In the genomic region with DNA sequence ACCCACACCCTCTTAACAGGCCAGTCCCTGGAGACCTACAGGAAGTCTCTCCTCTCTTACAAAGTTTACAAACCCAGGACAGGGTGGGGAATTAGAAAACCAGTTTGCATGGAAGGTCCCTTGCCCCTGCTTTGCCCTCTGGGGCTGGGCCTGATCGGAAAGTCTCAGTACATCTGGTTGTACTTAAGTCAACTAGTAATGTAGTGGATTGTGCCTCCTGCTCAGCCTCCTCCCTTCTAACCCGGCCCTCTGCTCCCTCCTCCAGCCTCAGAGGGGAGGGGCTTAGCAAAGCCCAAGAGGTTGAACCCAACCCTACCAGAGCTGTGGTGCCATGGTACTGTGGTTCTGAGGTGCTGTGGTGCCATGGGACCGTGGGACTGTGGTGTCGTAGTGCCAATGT, we compare ENCODE assay signal across 17 mouse cellular contexts. TPM values are rescaled to one million over a fixed set of nuclear protein-coding genes. Genes with fewer than 3 reads are reported as not detected.
DNase-seq lines count a peak whose midpoint lies in the region; ATAC-seq lines count a peak whose summit lies in the region.
"Had no signal": no experiment of that assay in that cellular context is flagged by ENCODE, and none has a peak within 500 bp of the region (broad histone marks: within the 10 kb centered on the region; RNA-seq: fewer than 3 reads in every experiment).

No protein-coding gene starts in this region.

- H3K9me3 ChIP-seq in lung, embryonic 16.5 days (ENCODE audit: control insufficient read depth, low read length): no peaks in the 10 kb centered on the region
- no peaks in the 10 kb centered on the region for H3K9me3 ChIP-seq in embryonic facial prominence, embryonic 12.5 days
- H3K9me3 ChIP-seq: heart, embryonic 15.5 days; lung, embryonic 15.5 days; neural tube, embryonic 12.5 days had no signal

- H3K4me1 ChIP-seq in lung, embryonic 16.5 days (replicated peaks; ENCODE audit: control insufficient read depth, insufficient read depth, low read length): peaks cover 27% of the 10 kb centered on the region
- peaks cover 29% of the 10 kb centered on the region for H3K4me1 ChIP-seq in embryonic facial prominence, embryonic 12.5 days

- no peaks in the 10 kb centered on the region for H3K36me3 ChIP-seq in lung, embryonic 16.5 days (ENCODE audit: control insufficient read depth, insufficient read depth, low read length)
- no peaks in the 10 kb centered on the region for H3K36me3 ChIP-seq in embryonic facial prominence, embryonic 12.5 days
- no peaks in the 10 kb centered on the region for H3K36me3 ChIP-seq in macrophage (ENCODE audit: inconsistent target)
- H3K36me3 ChIP-seq: heart, embryonic 15.5 days; lung, embryonic 15.5 days; neural tube, embryonic 12.5 days had no signal

- peak; percentile 53 for DNase-seq in adrenal gland, postnatal 10 days
- no peak for DNase-seq in adrenal gland, adult 8-10 months
- no peak for DNase-seq in lung, postnatal 14 days
- DNase-seq in layer of hippocampus, postnatal 10 days (ENCODE audit: low spot score in 2 of 2): no peak
- DNase-seq in thymus, postnatal 25 days: no peak
- DNase-seq: adrenal gland, adult 2 months; right cerebral cortex, adult 18-20 months; thymus, adult 18-20 months had no signal

- no peak overlapping the region for H3K4me3 ChIP-seq in lung, embryonic 16.5 days (ENCODE audit: low read length)
- no peak overlapping the region for H3K4me3 ChIP-seq in embryonic facial prominence, embryonic 12.5 days
- no peak overlapping the region for H3K4me3 ChIP-seq in macrophage (ENCODE audit: inconsistent target)
- H3K4me3 ChIP-seq: heart, embryonic 15.5 days; lung, embryonic 15.5 days; neural tube, embryonic 12.5 days had no signal

- no peaks in the 10 kb centered on the region for H3K79me2 ChIP-seq in macrophage (ENCODE audit: inconsistent target)

- no peak overlapping the region for H3K4me2 ChIP-seq in lung, embryonic 16.5 days (ENCODE audit: low read depth, low read length)
- 0 out of 2 replicates have a peak overlapping the region, but pooled peaks have one; percentile 2 for H3K4me2 ChIP-seq in embryonic facial prominence, embryonic 12.5 days (replicated peaks)
- H3K4me2 ChIP-seq: heart, embryonic 15.5 days; lung, embryonic 15.5 days; neural tube, embryonic 12.5 days had no signal

- WGBS in lung, embryonic 16.5 days: 50% methylated on average over 4 of the region's 4 CpGs
- 42% methylated on average over 4 of the region's 4 CpGs for WGBS in embryonic facial prominence, embryonic 12.5 days
- WGBS in macrophage (ENCODE audit: missing documents): 75% methylated on average over 4 of the region's 4 CpGs

- H3K9ac ChIP-seq in lung, embryonic 16.5 days (ENCODE audit: low read length): no peak overlapping the region
- no peak overlapping the region for H3K9ac ChIP-seq in embryonic facial prominence, embryonic 12.5 days
- H3K9ac ChIP-seq: heart, embryonic 15.5 days; lung, embryonic 15.5 days; neural tube, embryonic 12.5 days had no signal

- H3K27ac ChIP-seq in lung, embryonic 16.5 days (ENCODE audit: low read length): peak overlapping the region; percentile 25; the same call in 1 of the 2 replicates
- peak overlapping the region; percentile 69 for H3K27ac ChIP-seq in embryonic facial prominence, embryonic 12.5 days
- 0 out of 2 replicates have a peak overlapping the region, but pooled peaks have one; percentile 1 for H3K27ac ChIP-seq in macrophage
- H3K27ac ChIP-seq: heart, embryonic 15.5 days; neural tube, embryonic 12.5 days had no signal

- ATAC-seq in lung, embryonic 16.5 days (ENCODE audit: low read depth): no peak
- peak; percentile 57 for ATAC-seq in embryonic facial prominence, embryonic 12.5 days (ENCODE audit: insufficient number of reproducible peaks, insufficient read depth, low FRiP score, low TSS enrichment)

- no peaks in the 10 kb centered on the region for H3K27me3 ChIP-seq in lung, embryonic 16.5 days (ENCODE audit: control insufficient read depth, insufficient read depth, low read depth, low read length)
- no peaks in the 10 kb centered on the region for H3K27me3 ChIP-seq in embryonic facial prominence, embryonic 12.5 days
- H3K27me3 ChIP-seq: lung, embryonic 15.5 days; neural tube, embryonic 12.5 days had no signal

RNA-seq across cellular contexts. Expression of a gene that starts 3.9 kb away (rescaled TPM):
- 10 to 100 TPM in 1 of 2 experiments, 1 to 10 TPM in 1; 8.4 to 11.0 TPM for total RNA-seq in adrenal gland, postnatal 10 days (2021)
- total RNA-seq in adrenal gland, adult 8-10 months (2022): 1 to 10 TPM; 6.4 to 9.1 (median 7.4) TPM
- polyA plus RNA-seq in lung, embryonic 16.5 days (2015; fragmentation: Nextera tagmentation; extraction: Ambion mirVana): 0.20 TPM in 2 replicates
- 0.36 and 0.38 TPM in 2 replicates for polyA plus RNA-seq in embryonic facial prominence, embryonic 12.5 days (2016; fragmentation: Nextera tagmentation; extraction: Ambion mirVana)
- total RNA-seq in macrophage (2018; cell fraction: chromatin; rRNA removed): 10 to 100 TPM in 23 of 26 experiments, 1 to 10 TPM in 3; 7.6 to 24.1 (median 11.9) TPM
- 1 to 10 TPM; 1.2 to 5.2 (median 1.9) TPM for total RNA-seq in macrophage (2018; cell fraction: cytosol; rRNA removed)
- 10 to 100 TPM in 5 of 26 experiments, 1 to 10 TPM in 21; 6.5 to 13.8 (median 8.6) TPM for total RNA-seq in macrophage (2018; cell fraction: nucleus; rRNA removed)
- polyA plus RNA-seq in macrophage (2018): 0.98 to 1.4 TPM (median 1.1 TPM) in 3 replicates
- total RNA-seq in layer of hippocampus, postnatal 10 days (2021): 1 to 10 TPM; 1.1 to 1.2 TPM

RNA-seq across cellular contexts. Expression of a gene that starts 33.3 kb away (rescaled TPM):
- under 1 TPM; 0.24 to 0.33 TPM for total RNA-seq in adrenal gland, postnatal 10 days (2021)
- total RNA-seq in adrenal gland, adult 8-10 months (2022): 1 to 10 TPM in 1 of 4 experiments, under 1 TPM in 3; 0.75 to 1.1 (median 0.79) TPM
- polyA plus RNA-seq in lung, embryonic 16.5 days (2015; fragmentation: Nextera tagmentation; extraction: Ambion mirVana): not detected in 2 replicates
- not detected in 2 replicates for polyA plus RNA-seq in embryonic facial prominence, embryonic 12.5 days (2016; fragmentation: Nextera tagmentation; extraction: Ambion mirVana)
- not detected for total RNA-seq in macrophage (2018; cell fraction: chromatin; rRNA removed)
- total RNA-seq in macrophage (2018; cell fraction: cytosol; rRNA removed): not detected
- total RNA-seq in macrophage (2018; cell fraction: nucleus; rRNA removed): not detected
- not detected in 3 replicates for polyA plus RNA-seq in macrophage (2018)
- total RNA-seq in layer of hippocampus, postnatal 10 days (2021): not detected
- polyA plus RNA-seq: heart, embryonic 15.5 days; intestine, embryonic 14.5 days; large intestine, adult 2 months; lung, embryonic 15.5 days; neural tube, embryonic 12.5 days had no signal

RNA-seq across cellular contexts. Expression of a gene that starts 35.0 kb away (rescaled TPM):
- under 1 TPM in 1 of 2 experiments, not detected in 1; 0.33 TPM for total RNA-seq in adrenal gland, postnatal 10 days (2021)
- under 1 TPM in 1 of 4 experiments, not detected in 3; 0.38 TPM for total RNA-seq in adrenal gland, adult 8-10 months (2022)
- polyA plus RNA-seq in lung, embryonic 16.5 days (2015; fragmentation: Nextera tagmentation; extraction: Ambion mirVana): not detected in 2 replicates
- polyA plus RNA-seq in embryonic facial prominence, embryonic 12.5 days (2016; fragmentation: Nextera tagmentation; extraction: Ambion mirVana): not detected in 2 replicates
- not detected for total RNA-seq in macrophage (2018; cell fraction: chromatin; rRNA removed)
- total RNA-seq in macrophage (2018; cell fraction: cytosol; rRNA removed): not detected
- not detected for total RNA-seq in macrophage (2018; cell fraction: nucleus; rRNA removed)
- not detected in 3 replicates for polyA plus RNA-seq in macrophage (2018)
- total RNA-seq in layer of hippocampus, postnatal 10 days (2021): not detected
- total RNA-seq: left cerebral cortex, adult 8-10 months had no signal
- polyA plus RNA-seq: adrenal gland, adult 2 months; heart, embryonic 15.5 days; intestine, embryonic 14.5 days; large intestine, adult 2 months; neural tube, embryonic 12.5 days had no signal

RNA-seq across cellular contexts. Expression of a gene that starts 46.1 kb away (rescaled TPM):
- total RNA-seq in adrenal gland, postnatal 10 days (2021): 10 to 100 TPM; 19.5 to 19.8 TPM
- total RNA-seq in adrenal gland, adult 8-10 months (2022): 10 to 100 TPM; 14.5 to 24.7 (median 21.5) TPM
- 91.3 and 93.3 TPM in 2 replicates for polyA plus RNA-seq in lung, embryonic 16.5 days (2015; fragmentation: Nextera tagmentation; extraction: Ambion mirVana)
- 10.8 and 11.3 TPM in 2 replicates for polyA plus RNA-seq in embryonic facial prominence, embryonic 12.5 days (2016; fragmentation: Nextera tagmentation; extraction: Ambion mirVana)
- 10 to 100 TPM in 3 of 26 experiments, 1 to 10 TPM in 22, under 1 TPM in 1; 0.45 to 21.0 (median 6.3) TPM for total RNA-seq in macrophage (2018; cell fraction: chromatin; rRNA removed)
- total RNA-seq in macrophage (2018; cell fraction: cytosol; rRNA removed): 10 to 100 TPM in 18 of 26 experiments, 1 to 10 TPM in 8; 6.5 to 17.7 (median 11.1) TPM
- total RNA-seq in macrophage (2018; cell fraction: nucleus; rRNA removed): 10 to 100 TPM in 19 of 26 experiments, 1 to 10 TPM in 7; 2.4 to 34.0 (median 11.2) TPM
- 8.7 to 12.6 TPM (median 11.5 TPM) in 3 replicates for polyA plus RNA-seq in macrophage (2018)
- 1 to 10 TPM; 9.0 to 9.8 TPM for total RNA-seq in layer of hippocampus, postnatal 10 days (2021)

Comparison
In these comparisons a context has a peak if more than half of its experiments do, and no peak if none do; other contexts are left out.
1. H3K27ac ChIP-seq: peak in every context shown above with its lines; median percentile 69 in embryonic facial prominence, embryonic 12.5 days; 25 in lung, embryonic 16.5 days; 1 in macrophage.